Mouse (Mus musculus): ENCODE results near the gene Foxj1. TPM values are rescaled to one million over a fixed set of nuclear protein-coding genes. Genes with fewer than 3 reads are reported as not detected.

Gene Foxj1
- polyA plus RNA-seq, 1 experiment from 2014 or later: 2.5 TPM

- Histone ChIP-seq H3K36me3 (ENCODE audit: insufficient read depth, low read length) (no peaks in the 10 kb centered on the region), H3K27me3 (ENCODE audit: insufficient read depth, low read length) (peaks cover 37% of the 10 kb centered on the region), H3K27ac (no peak overlapping the region), H3K4me3 (replicated peaks; ENCODE audit: low read depth, low read length) (peak overlapping the region; percentile 26), H3K4me2 (ENCODE audit: low read length) (peak overlapping the region; percentile 48), H3K4me1 (replicated peaks; ENCODE audit: insufficient read depth, low read length) (peaks cover 6% of the 10 kb centered on the region; the same call in 1 of the 2 replicates), H3K9ac (ENCODE audit: low read depth, low read length) (0 out of 2 replicates have a peak overlapping the region, but pooled peaks have one; percentile 5), H3K9me3 (replicated peaks; ENCODE audit: low read length) (no peaks in the 10 kb centered on the region)
- TF ChIP-seq CTCF (IDR thresholded peaks at IDR 0.05; ENCODE audit: low read depth): peak; percentile 52
- DNase-seq (ENCODE audit: low spot score) (peak; percentile 63), ATAC-seq (replicated peaks; ENCODE audit: low FRiP score, low read depth) (no peak)
- 3% methylated on average over 11 of the region's 11 CpGs for WGBS
These were observed 53.1 kb downstream of the Foxj1 start for GRCm38 (mm10) chr11:116282089-116282488.

- Histone ChIP-seq H3K4me2 (ENCODE audit: low read length) (peak overlapping the region; percentile 48), H3K27ac (no peak overlapping the region), H3K4me1 (replicated peaks; ENCODE audit: insufficient read depth, low read length) (peaks cover 6% of the 10 kb centered on the region; the same call in 1 of the 2 replicates), H3K9me3 (replicated peaks; ENCODE audit: low read length) (no peaks in the 10 kb centered on the region), H3K9ac (ENCODE audit: low read depth, low read length) (peak overlapping the region; percentile 5; the same call in 1 of the 2 replicates), H3K36me3 (ENCODE audit: insufficient read depth, low read length) (no peaks in the 10 kb centered on the region), H3K27me3 (ENCODE audit: insufficient read depth, low read length) (peaks cover 37% of the 10 kb centered on the region), H3K4me3 (replicated peaks; ENCODE audit: low read depth, low read length) (peak overlapping the region; percentile 26)
- TF ChIP-seq CTCF (IDR thresholded peaks at IDR 0.05; ENCODE audit: low read depth): no peak
- no peak for ATAC-seq (replicated peaks; ENCODE audit: low FRiP score, low read depth)
- WGBS: 1% methylated on average over 18 of the region's 18 CpGs
- DNase-seq (ENCODE audit: low spot score): no peak
These were observed 53.5 kb downstream of the Foxj1 start for GRCm38 (mm10) chr11:116281671-116282070.

- Histone ChIP-seq H3K36me3 (ENCODE audit: insufficient read depth, low read length) (no peaks in the 10 kb centered on the region), H3K4me3 (replicated peaks; ENCODE audit: low read depth, low read length) (peak within 1 kb of the TSS; percentile 26), H3K9me3 (replicated peaks; ENCODE audit: low read length) (no peaks in the 10 kb centered on the region), H3K27ac (no peak within 1 kb of the TSS), H3K4me2 (ENCODE audit: low read length) (peak within 1 kb of the TSS; percentile 48), H3K4me1 (replicated peaks; ENCODE audit: insufficient read depth, low read length) (peaks cover 6% of the 10 kb centered on the region; the same call in 1 of the 2 replicates), H3K9ac (ENCODE audit: low read depth, low read length) (peak within 1 kb of the TSS; percentile 5; the same call in 1 of the 2 replicates), H3K27me3 (ENCODE audit: insufficient read depth, low read length) (peaks cover 37% of the 10 kb centered on the region)
- 7% methylated on average over 48 of the region's 48 CpGs for WGBS
- no peak for ATAC-seq (replicated peaks; ENCODE audit: low FRiP score, low read depth)
- peak; percentile 29; the same call in 1 of the 2 replicates for TF ChIP-seq CTCF (IDR thresholded peaks at IDR 0.05; ENCODE audit: low read depth)
- peak; percentile 18 for DNase-seq (ENCODE audit: low spot score)
These were observed 54.2 kb downstream of the Foxj1 start, which contains the start of gene Galr2 for GRCm38 (mm10) chr11:116280751-116281663. TSS of gene Galr2 (plus strand) at chr11:116280939.

Other genes with a start within 250 kb of the Foxj1 start
- gene Wbp2, start 248.4 kb downstream of the Foxj1 start, polyA plus RNA-seq (2015; fragmentation: Nextera tagmentation; extraction: Ambion mirVana): 121 and 125 TPM in 2 replicates
- 40.8 and 41.7 TPM in 2 replicates for gene Trim47, start 208.2 kb downstream of the Foxj1 start, polyA plus RNA-seq (2015; fragmentation: Nextera tagmentation; extraction: Ambion mirVana)
- 3.1 and 3.3 TPM in 2 replicates for gene Trim65, start 204.3 kb downstream of the Foxj1 start, polyA plus RNA-seq (2015; fragmentation: Nextera tagmentation; extraction: Ambion mirVana)
- 81.1 and 89.8 TPM in 2 replicates for gene Mrpl38, start 196.5 kb downstream of the Foxj1 start, polyA plus RNA-seq (2015; fragmentation: Nextera tagmentation; extraction: Ambion mirVana)
- gene Fbf1, start 167.2 kb downstream of the Foxj1 start, polyA plus RNA-seq (2015; fragmentation: Nextera tagmentation; extraction: Ambion mirVana): 16.8 and 20.0 TPM in 2 replicates
- gene Ten1, start 136.5 kb downstream of the Foxj1 start, polyA plus RNA-seq (2015; fragmentation: Nextera tagmentation; extraction: Ambion mirVana): 44.0 and 47.2 TPM in 2 replicates
- 55.5 and 64.0 TPM in 2 replicates for gene Acox1, start 136.4 kb downstream of the Foxj1 start, polyA plus RNA-seq (2015; fragmentation: Nextera tagmentation; extraction: Ambion mirVana)
- gene Evpl, start 97.3 kb downstream of the Foxj1 start, polyA plus RNA-seq (2015; fragmentation: Nextera tagmentation; extraction: Ambion mirVana): 3.9 and 4.1 TPM in 2 replicates
- 62.1 and 69.1 TPM in 2 replicates for gene Srp68, start 61.2 kb downstream of the Foxj1 start, polyA plus RNA-seq (2015; fragmentation: Nextera tagmentation; extraction: Ambion mirVana)
- 0.13 and 0.18 TPM in 2 replicates for gene Galr2, start 54.5 kb downstream of the Foxj1 start, polyA plus RNA-seq (2015; fragmentation: Nextera tagmentation; extraction: Ambion mirVana)
- 56.5 and 59.1 TPM in 2 replicates for gene Exoc7, start 28.2 kb downstream of the Foxj1 start, polyA plus RNA-seq (2015; fragmentation: Nextera tagmentation; extraction: Ambion mirVana)
- gene Rnf157, start 77.6 kb upstream of the Foxj1 start, polyA plus RNA-seq (2015; fragmentation: Nextera tagmentation; extraction: Ambion mirVana): 7.4 and 8.1 TPM in 2 replicates
- gene Ubald2, start 98.7 kb upstream of the Foxj1 start, polyA plus RNA-seq (2015; fragmentation: Nextera tagmentation; extraction: Ambion mirVana): 53.5 and 53.6 TPM in 2 replicates
- gene Qrich2, start 130.8 kb upstream of the Foxj1 start, polyA plus RNA-seq (2015; fragmentation: Nextera tagmentation; extraction: Ambion mirVana): 0.24 and 0.32 TPM in 2 replicates
- 150 and 167 TPM in 2 replicates for gene Prpsap1, start 158.8 kb upstream of the Foxj1 start, polyA plus RNA-seq (2015; fragmentation: Nextera tagmentation; extraction: Ambion mirVana)
- gene Sphk1, start 195.5 kb upstream of the Foxj1 start, polyA plus RNA-seq (2015; fragmentation: Nextera tagmentation; extraction: Ambion mirVana): 8.0 and 9.0 TPM in 2 replicates
- gene Ube2o, start 246.0 kb upstream of the Foxj1 start, polyA plus RNA-seq (2015; fragmentation: Nextera tagmentation; extraction: Ambion mirVana): 8.6 and 8.9 TPM in 2 replicates